In the genomic region with DNA sequence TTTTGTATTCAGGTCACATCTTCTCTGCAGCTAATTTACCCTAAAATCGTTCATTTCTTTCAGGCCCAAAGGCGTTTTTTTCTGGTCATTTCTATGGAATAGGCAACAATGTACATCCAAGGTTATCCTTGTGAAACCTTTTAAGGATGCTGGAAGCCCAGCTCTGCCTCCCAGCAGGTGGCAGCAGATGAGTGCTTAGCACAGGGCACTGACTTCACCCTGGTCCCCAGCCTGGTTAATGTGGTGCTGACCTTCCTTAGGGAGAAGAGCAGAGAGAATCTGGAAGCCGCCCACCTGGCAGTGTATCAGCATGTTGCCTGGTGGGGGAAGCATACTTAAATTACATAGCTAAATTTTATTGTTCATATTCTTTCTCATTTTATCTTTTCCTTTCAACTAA, we compare ENCODE assay signal across 10 mouse cellular contexts. TPM values are rescaled to one million over a fixed set of nuclear protein-coding genes. Genes with fewer than 3 reads are reported as not detected.
DNase-seq lines count a peak whose midpoint lies in the region; ATAC-seq and TF ChIP-seq lines count a peak whose summit lies in the region.
"Had no signal": no experiment of that assay in that cellular context is flagged by ENCODE, and none has a peak within 500 bp of the region (broad histone marks: within the 10 kb centered on the region; RNA-seq: fewer than 3 reads in every experiment).

No protein-coding gene starts in this region.

- DNase-seq in 3T3-L1 (ENCODE audit: low read depth, low spot score) (peak; percentile 85), CH12.LX (ENCODE audit: extremely low read depth) (peak; percentile 33)
- DNase-seq in cerebellum, adult 8-10 months, result peak; percentile 20
- DNase-seq in gastrocnemius, postnatal 10 days, result peak; percentile 79
- peak; percentile 18 to 68 for DNase-seq in layer of hippocampus, adult 8-10 months (ENCODE audit: low spot score in 2 of 2)
- DNase-seq in lung, postnatal 36 days, result peak; percentile 87

- H3K36me3 ChIP-seq in CH12.LX (replicated peaks in 1 of 2; ENCODE audit: control insufficient read depth in 1 of 2, insufficient read depth in 1 of 2, low read length in 1 of 2), result peaks cover 0 to 6% of the 10 kb centered on the region in 2 experiments
- 0 out of 2 replicates have a peak, but pooled peaks cover 2% of the 10 kb centered on the region for H3K36me3 ChIP-seq in testis, adult 2 months (ENCODE audit: control insufficient read depth, insufficient read depth, low read length)
- H3K36me3 ChIP-seq in forebrain, embryonic 13.5 days (ENCODE audit: poor library complexity, severe bottlenecking), result no peaks in the 10 kb centered on the region
- H3K36me3 ChIP-seq: stomach, embryonic 15.5 days had no signal

- H3K4me1 ChIP-seq in CH12.LX (ENCODE audit: control insufficient read depth in 1 of 2, insufficient read depth in 2 of 2), result peaks cover 0 to 26% of the 10 kb centered on the region in 2 experiments; a peak in 3 of 4 replicates
- no peaks in the 10 kb centered on the region; the same call in 1 of the 2 replicates for H3K4me1 ChIP-seq in testis, adult 2 months (ENCODE audit: control insufficient read depth, insufficient read depth, low read length)
- peaks cover 33% of the 10 kb centered on the region for H3K4me1 ChIP-seq in forebrain, embryonic 13.5 days

- no peak for TF ChIP-seq EP300 in CH12.LX (IDR thresholded peaks at IDR 0.05; ENCODE audit: low read length)

- WGBS in forebrain, embryonic 13.5 days, result 25% methylated on average over 3 of the region's 3 CpGs

- H3K4me2 ChIP-seq in CH12.LX (ENCODE audit: insufficient read depth, low read depth, poor library complexity, severe bottlenecking), result no peak overlapping the region
- no peak overlapping the region for H3K4me2 ChIP-seq in forebrain, embryonic 13.5 days
- H3K4me2 ChIP-seq: stomach, embryonic 15.5 days had no signal

- in situ Hi-C loops in CH12.LX (cut with MboI; ENCODE audit: low pct_ligation_motif_present, low pct_unique_long_range_greater_than_20kb, low sequenced_read_pairs), result no loop called here

- H3K4me3 ChIP-seq in CH12.LX (replicated peaks in 1 of 3; ENCODE audit: low read depth in 2 of 3, low read length in 2 of 3, poor library complexity in 1 of 3), result no peak overlapping the region
- H3K4me3 ChIP-seq in testis, adult 2 months (ENCODE audit: control insufficient read depth, low read depth, low read length), result no peak overlapping the region
- no peak overlapping the region for H3K4me3 ChIP-seq in forebrain, embryonic 13.5 days
- H3K4me3 ChIP-seq: stomach, embryonic 15.5 days had no signal

- TF ChIP-seq POLR2A in CH12.LX (IDR thresholded peaks at IDR 0.05; ENCODE audit: low read depth, low read length), result no peak
- TF ChIP-seq POLR2A in testis, adult 2 months (IDR thresholded peaks at IDR 0.05; ENCODE audit: control insufficient read depth, low read depth, low read length), result no peak

- H3K79me2 ChIP-seq in CH12.LX (replicated peaks; ENCODE audit: control insufficient read depth, extremely low read depth, insufficient read depth, poor library complexity, severe bottlenecking), result no peaks in the 10 kb centered on the region

- no peaks in the 10 kb centered on the region for H3K9me3 ChIP-seq in CH12.LX (replicated peaks; ENCODE audit: low read length)
- H3K9me3 ChIP-seq in forebrain, embryonic 13.5 days (replicated peaks), result no peaks in the 10 kb centered on the region
- H3K9me3 ChIP-seq: stomach, embryonic 15.5 days had no signal

- ATAC-seq in forebrain, embryonic 13.5 days, result no peak

- no peaks in the 10 kb centered on the region for H3K27me3 ChIP-seq in CH12.LX (replicated peaks)
- H3K27me3 ChIP-seq in testis, adult 2 months (ENCODE audit: control insufficient read depth, insufficient read depth, low read length), result no peaks in the 10 kb centered on the region
- no peaks in the 10 kb centered on the region for H3K27me3 ChIP-seq in forebrain, embryonic 13.5 days
- H3K27me3 ChIP-seq: stomach, embryonic 15.5 days had no signal

- TF ChIP-seq CTCF in CH12.LX (conservative IDR thresholded peaks at IDR 0.05 in 1 of 2, IDR thresholded peaks at IDR 0.05 in 1 of 2; ENCODE audit: low read depth in 2 of 2, low read length in 2 of 2), result peak; percentile 11 to 78; a peak in 2 of 4 replicates
- TF ChIP-seq CTCF in testis, adult 2 months (IDR thresholded peaks at IDR 0.05; ENCODE audit: control insufficient read depth, insufficient read depth, insufficient replicate concordance, low read depth, low read length), result peak; percentile 63; the same call in 1 of the 2 replicates

- H3K9ac ChIP-seq in CH12.LX (ENCODE audit: insufficient read depth, low read depth), result no peak overlapping the region
- H3K9ac ChIP-seq in forebrain, embryonic 13.5 days, result no peak overlapping the region
- H3K9ac ChIP-seq: stomach, embryonic 15.5 days had no signal

- peak; percentile 73 for TF ChIP-seq RAD21 in CH12.LX (IDR thresholded peaks at IDR 0.05; ENCODE audit: low read depth, low read length)

- H3K27ac ChIP-seq in CH12.LX (ENCODE audit: insufficient read depth, low read depth), result no peak overlapping the region
- H3K27ac ChIP-seq in testis, adult 2 months (ENCODE audit: control insufficient read depth, insufficient read depth, low read depth, low read length), result no peak overlapping the region
- no peak overlapping the region for H3K27ac ChIP-seq in forebrain, embryonic 13.5 days
- H3K27ac ChIP-seq: stomach, embryonic 15.5 days had no signal

- dilution Hi-C loops in CH12.LX (cut with MboI; ENCODE audit: extremely low pct_ligation_motif_present, extremely low pct_unique_long_range_greater_than_20kb, low sequenced_read_pairs), result no loop called here

TF ChIP-seq in CH12.LX, 34 proteins besides CTCF, POLR2A, EP300 and RAD21:
- TF ChIP-seq ETS1 (conservative IDR thresholded peaks at IDR 0.05; ENCODE audit: low read depth, low read length) (no peak), ELF1 (IDR thresholded peaks at IDR 0.05; ENCODE audit: low read depth, low read length) (no peak), SMC3 (IDR thresholded peaks at IDR 0.05; ENCODE audit: low read depth, low read length) (peak; percentile 76), MYC (IDR thresholded peaks at IDR 0.05; ENCODE audit: low read depth, low read length) (no peak), ZC3H11A (IDR thresholded peaks at IDR 0.05; ENCODE audit: low read depth, low read length) (peak; percentile 23; the same call in 1 of the 2 replicates), PAX5 (IDR thresholded peaks at IDR 0.05; ENCODE audit: low read length) (no peak), USF2 (conservative IDR thresholded peaks at IDR 0.05; ENCODE audit: low read depth, low read length) (no peak), CHD2 (IDR thresholded peaks at IDR 0.05; ENCODE audit: low read length) (no peak), TCF12 (IDR thresholded peaks at IDR 0.05; ENCODE audit: low read depth, low read length) (no peak)

RNA-seq across cellular contexts. Expression of a gene that starts 3.0 kb away (rescaled TPM):
- total RNA-seq in CH12.LX (2012; rRNA removed) (3.5 and 4.7 TPM in 2 replicates), CH12.LX (2014; rRNA removed) (3.0 and 3.3 TPM in 2 replicates)
- polyA plus RNA-seq in CH12.LX (2012; ENCODE audit: insufficient read length, low read depth), result 4.1 and 4.9 TPM in 2 replicates
- 10 to 100 TPM; 17.3 to 17.5 TPM for total RNA-seq in gastrocnemius, postnatal 10 days (2021)
- 10 to 100 TPM; 19.8 to 32.1 (median 23.8) TPM for total RNA-seq in layer of hippocampus, adult 8-10 months (2022)
- 4.1 and 4.4 TPM in 2 replicates for polyA plus RNA-seq in testis, adult 2 months (2012; rRNA removed)
- polyA plus RNA-seq in forebrain, embryonic 13.5 days (2015; fragmentation: Nextera tagmentation; extraction: Ambion mirVana), result 20.4 and 23.0 TPM in 2 replicates

RNA-seq across cellular contexts. Expression of a gene that starts 49.4 kb away (rescaled TPM):
- total RNA-seq in CH12.LX (2012; rRNA removed), result not detected in 2 replicates
- total RNA-seq in CH12.LX (2014; rRNA removed), result not detected in 2 replicates
- not detected in 2 replicates for polyA plus RNA-seq in CH12.LX (2012; ENCODE audit: insufficient read length, low read depth)
- total RNA-seq in gastrocnemius, postnatal 10 days (2021), result not detected
- total RNA-seq in layer of hippocampus, adult 8-10 months (2022), result not detected
- 402 and 425 TPM in 2 replicates for polyA plus RNA-seq in testis, adult 2 months (2012; rRNA removed)
- polyA plus RNA-seq in forebrain, embryonic 13.5 days (2015; fragmentation: Nextera tagmentation; extraction: Ambion mirVana), result not detected in 2 replicates
- total RNA-seq: hematopoietic stem cell, adult 5-6 weeks had no signal
- polyA plus RNA-seq: stomach, embryonic 15.5 days had no signal

Comparison
In these comparisons a context has a peak if more than half of its experiments do, and no peak if none do; other contexts are left out.
1. DNase-seq: peak in every context shown above with its lines; median percentile 87 in lung, postnatal 36 days; 85 in 3T3-L1; 79 in gastrocnemius, postnatal 10 days; 43 in layer of hippocampus, adult 8-10 months; 33 in CH12.LX; 20 in cerebellum, adult 8-10 months.